Mouse (Mus musculus) lung, embryonic 14.5 days (tissue): ENCODE measurements around the gene Nr2c1. TPM values are rescaled to one million over a fixed set of nuclear protein-coding genes. Genes with fewer than 3 reads are reported as not detected.

ENCODE experiments used
- ATAC-seq: fragments of 200-750 bp; cut with Nextera tagmentation; 2 replicates; pipeline ENCODE4 v1.8.0; 2017; ENCODE audit warnings: mild to moderate bottlenecking, moderate TSS enrichment, moderate library complexity; ENCODE audit not compliant: insufficient read depth
- DNase-seq: peaks from one replicate; pipeline ENCODE4 v3.0.0-alpha.2; 2015
- H3K27ac ChIP-seq: fragments of 300-500 bp; sonication (generic); 2 replicates; pipeline ENCODE4 v1.5.1; 2014; ENCODE audit warnings: low read depth, mild to moderate bottlenecking, moderate library complexity
- H3K27me3 ChIP-seq: fragments of 300-500 bp; sonication (generic); 2 replicates; pipeline ENCODE4 v1.6.1; 2014; ENCODE audit warnings: low read length, control low read depth; ENCODE audit not compliant: insufficient read depth
- H3K36me3 ChIP-seq: fragments of 300-500 bp; sonication (generic); 2 replicates; pipeline ENCODE4 v1.6.1; 2014; ENCODE audit warnings: control low read depth; ENCODE audit not compliant: insufficient read depth
- H3K4me1 ChIP-seq: fragments of 300-500 bp; sonication (generic); 2 replicates; pipeline ENCODE4 v1.6.1; 2014; ENCODE audit warnings: antibody characterized with exemption, control low read depth; ENCODE audit not compliant: insufficient read depth
- H3K4me2 ChIP-seq: fragments of 300-500 bp; sonication (generic); 2 replicates; pipeline ENCODE4 v1.6.1; 2014; ENCODE audit warnings: mild to moderate bottlenecking
- H3K4me3 ChIP-seq: fragments of 300-500 bp; sonication (generic); 2 replicates; pipeline ENCODE4 v1.5.1; 2014; ENCODE audit warnings: low read depth, low read length
- H3K9ac ChIP-seq: fragments of 300-500 bp; sonication (generic); 2 replicates; pipeline ENCODE4 v1.6.1; 2014
- H3K9me3 ChIP-seq: fragments of 300-500 bp; sonication (generic); 2 replicates; pipeline ENCODE4 v1.6.1; 2016; ENCODE audit warnings: low read depth, low read length, control low read depth
- CTCF ChIP-seq: IDR thresholded peaks from 2 replicates; pipeline ENCODE4 v1.5.1; 2016; ENCODE audit warnings: antibody characterized with exemption, low read depth
- WGBS: fragments of 180-500 bp; shearing (Covaris S2); extraction: QIAGEN DNeasy Blood & Tissue Kit; methylation state at CpG from one replicate; pipeline ENCODE4 v1.1.7; 2014; 5-methylcytosine and 5-hydroxymethylcytosine counted together
- polyA plus RNA-seq: library from polyadenylated mRNA; unstranded; fragments of >200 nt; fragmentation: Nextera tagmentation; extraction: Ambion mirVana; gene quantifications from 2 replicates; pipeline ENCODE4 v1.2.1, GENCODE M21; 2014

The Nr2c1 gene
- polyA plus RNA-seq, 1 experiment from 2014 or later: 10.2 TPM

DNA sequence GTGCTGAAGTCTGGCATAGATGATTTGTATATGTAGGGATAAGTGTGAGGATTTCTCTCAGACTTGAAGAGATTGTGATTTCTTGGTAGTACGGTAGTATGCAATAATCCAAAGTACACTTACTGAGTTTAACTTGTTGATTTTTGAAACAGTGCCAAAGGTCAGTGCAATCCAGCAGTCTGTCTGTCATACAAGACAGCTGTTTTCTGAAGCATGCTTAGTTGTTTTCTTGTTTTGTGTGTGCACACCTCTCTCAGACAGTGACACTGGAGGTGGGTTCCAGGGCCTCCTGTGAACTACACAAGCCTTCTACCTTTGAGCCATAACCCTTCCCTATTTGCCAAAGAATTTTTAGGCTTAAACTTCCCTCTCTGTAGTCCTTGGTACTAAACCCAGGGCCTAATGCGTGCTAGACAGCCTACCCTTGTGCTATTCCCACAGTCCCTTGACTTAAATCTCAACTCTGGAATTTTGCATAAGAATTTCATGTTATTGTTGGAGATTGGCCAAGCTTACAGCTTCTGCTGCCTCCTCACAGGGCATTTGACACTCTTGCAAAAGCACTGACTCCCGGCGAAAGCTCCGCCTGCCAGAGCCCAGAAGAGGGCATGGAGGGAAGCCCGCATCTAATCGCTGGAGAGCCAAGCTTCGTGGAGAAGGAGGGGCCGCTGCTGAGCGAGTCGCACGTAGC, 23.8 kb downstream of the Nr2c1 start:
- no peaks in the 10 kb centered on the region for H3K27me3 ChIP-seq
- peak; percentile 84 for DNase-seq
- H3K27ac ChIP-seq: 0 out of 2 replicates have a peak overlapping the region, but pooled peaks have one; percentile 7
- no peak for TF ChIP-seq CTCF
- WGBS: 40% methylated on average over 12 of the region's 12 CpGs
- no peak overlapping the region for H3K4me2 ChIP-seq
- H3K4me3 ChIP-seq: no peak overlapping the region
- H3K9me3 ChIP-seq: no peaks in the 10 kb centered on the region
- H3K9ac ChIP-seq: no peak overlapping the region
- ATAC-seq: peak; percentile 76
- H3K4me1 ChIP-seq: no peaks in the 10 kb centered on the region; the same call in 1 of the 2 replicates
- peaks cover 75% of the 10 kb centered on the region for H3K36me3 ChIP-seq

DNA sequence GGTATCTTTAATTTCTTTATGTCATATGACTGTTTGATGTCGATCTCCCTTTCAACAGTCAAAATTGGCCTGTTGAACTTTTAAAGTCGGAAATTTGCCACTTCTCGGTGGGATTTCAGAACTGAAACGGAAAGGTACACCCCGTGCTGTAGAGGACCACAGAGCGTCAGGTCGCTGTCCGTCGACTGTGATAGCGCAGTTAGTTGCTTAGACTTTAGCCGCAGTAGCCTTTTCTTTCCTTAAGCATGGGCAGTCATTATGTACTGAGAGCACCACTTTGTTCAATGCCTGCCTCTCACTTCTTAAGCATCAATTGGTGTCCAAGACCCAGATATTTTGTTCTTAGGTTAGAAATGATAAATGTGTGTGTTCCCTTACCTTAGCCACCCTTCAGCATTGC, 24.3 kb downstream of the Nr2c1 start:
- no peak overlapping the region for H3K27ac ChIP-seq
- 75% methylated on average over 11 of the region's 11 CpGs for WGBS
- DNase-seq: no peak

DNA sequence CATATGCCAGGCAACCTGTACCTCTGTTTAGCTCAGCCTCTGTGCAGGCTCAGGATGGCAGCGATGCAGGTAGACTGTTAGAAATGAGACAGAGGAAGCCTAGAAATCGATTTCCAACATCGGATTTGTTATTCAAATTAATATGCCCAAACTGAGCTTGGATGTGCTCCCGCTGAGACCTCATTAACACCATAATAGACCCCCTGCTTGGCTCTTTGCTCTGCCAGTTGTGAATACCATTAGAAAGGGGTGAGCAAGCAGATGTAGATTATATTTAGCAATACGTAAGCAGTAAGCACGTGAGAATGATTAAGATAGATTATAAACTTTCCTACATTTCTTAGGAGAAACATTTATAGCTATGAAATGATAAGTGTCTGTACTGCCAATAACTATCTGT, 24.9 kb downstream of the Nr2c1 start:
- Histone ChIP-seq H3K36me3 (peaks cover 66% of the 10 kb centered on the region), H3K9me3 (no peaks in the 10 kb centered on the region), H3K9ac (no peak overlapping the region), H3K4me2 (no peak overlapping the region), H3K27ac (no peak overlapping the region), H3K27me3 (no peaks in the 10 kb centered on the region), H3K4me3 (no peak overlapping the region), H3K4me1 (no peaks in the 10 kb centered on the region; the same call in 1 of the 2 replicates)
- no peak for ATAC-seq
- no peak for TF ChIP-seq CTCF
- 74% methylated on average over 6 of the region's 6 CpGs for WGBS
- DNase-seq: no peak

More for the DNA sequence above, 24.3 kb downstream of the Nr2c1 start:
- peaks cover 72% of the 10 kb centered on the region for H3K36me3 ChIP-seq
- no peak overlapping the region for H3K9ac ChIP-seq
- no peak for TF ChIP-seq CTCF
- H3K4me1 ChIP-seq: no peaks in the 10 kb centered on the region; the same call in 1 of the 2 replicates
- no peaks in the 10 kb centered on the region for H3K9me3 ChIP-seq
- H3K4me2 ChIP-seq: no peak overlapping the region
- H3K27me3 ChIP-seq: no peaks in the 10 kb centered on the region
- H3K4me3 ChIP-seq: no peak overlapping the region
- ATAC-seq: no peak

DNA sequence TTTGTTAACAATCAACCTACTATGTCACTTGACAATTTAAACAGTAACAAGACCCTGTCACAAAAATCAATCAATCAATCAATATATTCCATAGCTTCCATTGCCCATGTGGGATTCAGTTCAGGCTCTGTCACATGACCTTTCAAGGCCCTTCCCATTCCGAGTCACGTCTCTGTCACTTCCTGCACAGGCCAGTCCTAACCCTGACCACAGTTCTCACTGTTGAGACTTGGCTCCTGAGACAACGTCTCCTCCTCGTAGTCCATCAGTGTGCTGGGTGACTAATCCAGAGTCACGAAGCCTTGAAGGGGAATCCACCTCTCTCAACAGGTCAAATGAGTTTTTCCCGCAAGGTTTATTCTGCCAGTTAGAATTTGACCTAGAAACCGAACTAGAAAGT, 26.8 kb downstream of the Nr2c1 start:
- Histone ChIP-seq H3K4me1 (no peaks in the 10 kb centered on the region; the same call in 1 of the 2 replicates), H3K9ac (no peak overlapping the region), H3K27me3 (no peaks in the 10 kb centered on the region), H3K36me3 (peaks cover 52% of the 10 kb centered on the region), H3K9me3 (no peaks in the 10 kb centered on the region), H3K27ac (no peak overlapping the region), H3K4me2 (no peak overlapping the region), H3K4me3 (no peak overlapping the region)
- no peak for DNase-seq
- 77% methylated on average over 7 of the region's 7 CpGs for WGBS
- no peak for TF ChIP-seq CTCF
- ATAC-seq: no peak

DNA sequence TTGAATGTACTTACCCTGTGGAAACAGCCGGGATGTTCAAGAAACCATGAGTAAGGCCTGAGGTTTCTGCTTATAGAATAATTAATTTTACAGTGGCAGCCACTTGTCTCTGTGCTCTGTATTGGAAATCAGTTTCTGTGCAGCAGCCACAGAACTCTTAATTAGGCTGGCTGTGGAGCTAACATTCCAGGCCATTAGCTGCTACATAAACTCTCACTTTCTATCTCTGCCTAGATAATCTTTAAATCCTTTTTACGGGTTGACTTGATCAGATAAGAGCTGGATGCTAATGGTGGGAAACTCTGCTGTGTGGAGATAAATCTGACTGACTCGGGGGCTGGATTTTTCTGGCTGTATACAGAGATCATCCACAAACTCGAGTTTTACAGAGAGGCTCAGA, 35.4 kb downstream of the Nr2c1 start:
- no peaks in the 10 kb centered on the region for H3K27me3 ChIP-seq
- peaks cover 36% of the 10 kb centered on the region for H3K36me3 ChIP-seq

DNA sequence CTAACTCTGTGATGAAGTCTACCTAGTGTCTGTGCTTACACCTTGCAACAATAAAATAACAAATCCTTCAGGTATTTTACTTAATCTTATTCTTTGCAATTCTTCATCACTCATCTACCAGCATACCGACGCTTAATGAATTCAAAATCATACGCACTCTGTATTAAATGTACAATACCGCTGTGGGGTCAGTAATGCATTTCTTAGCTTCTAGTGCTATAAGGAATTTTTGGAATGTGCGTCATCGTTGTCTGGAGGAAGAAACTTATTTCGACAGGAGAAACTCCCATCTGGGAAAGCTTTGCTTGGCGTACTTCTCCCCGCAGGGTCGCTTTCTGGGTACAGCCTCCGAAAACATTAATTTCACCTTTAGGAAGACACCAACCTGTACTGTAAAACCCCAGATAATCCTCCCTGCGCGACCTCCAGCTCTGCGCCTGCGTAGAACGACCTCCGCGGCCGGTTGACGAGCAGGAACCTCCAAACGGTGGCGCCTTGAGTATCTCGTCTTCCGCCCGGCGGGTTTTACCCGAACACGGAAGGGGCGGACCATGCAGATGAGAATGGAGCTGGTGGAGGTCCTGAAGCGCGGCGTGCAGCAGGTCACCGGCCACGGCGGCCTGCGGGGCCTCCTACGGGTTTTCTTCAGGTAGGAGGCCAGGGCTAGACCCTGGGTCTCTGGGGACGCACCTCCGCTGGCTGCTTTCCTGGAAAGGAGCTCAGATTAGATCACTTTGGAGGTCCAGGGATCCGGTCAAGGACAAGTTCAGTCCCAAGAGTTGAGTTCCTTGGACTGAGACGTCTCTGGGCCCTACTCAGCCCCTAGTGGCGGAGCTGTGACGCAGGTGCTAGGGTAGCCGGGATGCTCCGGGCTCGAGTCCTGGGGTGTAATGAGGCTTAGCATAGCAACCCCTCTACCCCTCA, 50.9 kb downstream of the Nr2c1 start, which contains the start of gene Ndufa12:
TSS of gene Ndufa12 (plus strand) at position 239 of the 924 bp plus-strand sequence.
- WGBS: under 1% methylated on average over 46 of the region's 46 CpGs
- peak; percentile 72 for TF ChIP-seq CTCF
- Histone ChIP-seq H3K4me1 (no peaks in the 10 kb centered on the region), H3K36me3 (peaks cover 43% of the 10 kb centered on the region), H3K9me3 (no peaks in the 10 kb centered on the region), H3K9ac (peak within 1 kb of the TSS; percentile 77), H3K4me3 (peak within 1 kb of the TSS; percentile 76), H3K27me3 (no peaks in the 10 kb centered on the region), H3K27ac (peak within 1 kb of the TSS; percentile 61), H3K4me2 (peak within 1 kb of the TSS; percentile 70)
- peak; percentile 98 for ATAC-seq
- DNase-seq: peak; percentile 97

More for the DNA sequence above, 35.4 kb downstream of the Nr2c1 start:
- no peak for ATAC-seq
- Histone ChIP-seq H3K9ac (no peak overlapping the region), H3K4me1 (no peaks in the 10 kb centered on the region), H3K4me3 (no peak overlapping the region), H3K27ac (no peak overlapping the region), H3K9me3 (no peaks in the 10 kb centered on the region), H3K4me2 (no peak overlapping the region)
- WGBS: 40% methylated on average over 4 of the region's 4 CpGs
- DNase-seq: no peak
- no peak for TF ChIP-seq CTCF

DNA sequence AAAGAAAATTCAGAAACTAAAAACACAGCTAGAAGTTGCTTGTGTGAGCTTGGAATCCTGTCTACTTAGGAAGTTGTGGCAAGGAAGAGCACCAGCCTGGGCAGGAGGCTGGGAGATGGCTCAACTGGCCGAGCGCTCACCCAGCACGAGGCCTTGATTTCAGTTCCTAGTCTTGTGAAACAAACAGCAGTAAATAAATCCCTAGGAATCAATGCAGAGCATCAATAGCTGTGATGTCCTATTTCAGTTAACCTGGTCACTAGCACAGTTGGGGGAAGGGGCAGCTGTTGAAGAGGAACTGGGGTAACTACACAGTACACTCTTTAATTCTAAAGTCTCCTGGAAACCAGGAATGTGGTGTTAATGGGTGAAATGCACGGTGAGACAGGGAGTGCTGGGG, 57.1 kb downstream of the Nr2c1 start:
- H3K4me3 ChIP-seq: no peak overlapping the region
- H3K9me3 ChIP-seq: no peaks in the 10 kb centered on the region
- no peak overlapping the region for H3K9ac ChIP-seq
- no peak for ATAC-seq
- H3K4me2 ChIP-seq: no peak overlapping the region
- no peak for TF ChIP-seq CTCF
- DNase-seq: no peak
- H3K4me1 ChIP-seq: no peaks in the 10 kb centered on the region
- no peak overlapping the region for H3K27ac ChIP-seq
- 94% methylated on average over 4 of the region's 4 CpGs for WGBS
- no peaks in the 10 kb centered on the region for H3K27me3 ChIP-seq
- H3K36me3 ChIP-seq: peaks cover 80% of the 10 kb centered on the region
